Mouse (Mus musculus): ENCODE data around the gene 1600014C23Rik. TPM values are rescaled to one million over a fixed set of nuclear protein-coding genes. Genes with fewer than 3 reads are reported as not detected.

Gene 1600014C23Rik
- total and polyA plus RNA-seq, 3 experiments: 0.81 to 2.7 TPM; not detected in 1

GRCm38 (mm10) chr17:45692159-45692558 is 41.5 kb downstream of the 1600014C23Rik start:
- Histone ChIP-seq H3K36me3 (ENCODE audit: control insufficient read depth in 1 of 2, insufficient read depth in 2 of 2, low read length in 2 of 2) (peaks cover 0 to 16% of the 10 kb centered on the region in 2 experiments; a peak in 2 of 4 replicates), H3K27ac (ENCODE audit: control insufficient read depth, low read depth, low read length) (no peak overlapping the region), H3K27me3 (ENCODE audit: control insufficient read depth in 1 of 2, insufficient read depth in 2 of 2, low read length in 2 of 2) (no peaks in the 10 kb centered on the region), H3K4me1 (ENCODE audit: control insufficient read depth in 1 of 2, insufficient read depth in 2 of 2, low read length in 2 of 2) (peaks cover 6 to 24% of the 10 kb centered on the region in 2 experiments), H3K4me3 (ENCODE audit: control insufficient read depth in 1 of 2, insufficient read depth in 1 of 2, low read depth in 2 of 2, low read length in 2 of 2) (no peak overlapping the region), H3K9me3 (replicated peaks; ENCODE audit: insufficient read depth, low read length) (no peaks in the 10 kb centered on the region), H3K9ac (ENCODE audit: control insufficient read depth, low read depth, low read length, poor library complexity, severe bottlenecking) (no peak overlapping the region), H3K79me2 (ENCODE audit: control insufficient read depth, insufficient read depth, low read length, poor library complexity) (peaks cover 15% of the 10 kb centered on the region)
- DNase-seq (ENCODE audit: low read depth, low spot score): no peak
- TF ChIP-seq GABPA (IDR thresholded peaks at IDR 0.05; ENCODE audit: low read depth, low read length): no peak
- no peak for TF ChIP-seq MYC (IDR thresholded peaks at IDR 0.05; ENCODE audit: low read depth, low read length)
- TF ChIP-seq KAT2A (conservative IDR thresholded peaks at IDR 0.05; ENCODE audit: low read depth, low read length): no peak
- TF ChIP-seq USF2 (IDR thresholded peaks at IDR 0.05; ENCODE audit: borderline replicate concordance in 1 of 2, insufficient read depth in 1 of 2, low read depth in 1 of 2, low read length in 2 of 2): no peak
- TF ChIP-seq ZMIZ1 (IDR thresholded peaks at IDR 0.05; ENCODE audit: low read depth, low read length): no peak
- no peak for TF ChIP-seq EP300 (IDR thresholded peaks at IDR 0.05; ENCODE audit: low read depth in 1 of 2, low read length in 2 of 2)
- no peak for TF ChIP-seq UBTF (IDR thresholded peaks at IDR 0.05; ENCODE audit: borderline replicate concordance, insufficient read depth, low read depth, low read length)
- no peak for TF ChIP-seq ELF1 (IDR thresholded peaks at IDR 0.05; ENCODE audit: low read depth, low read length)

GRCm38 (mm10) chr17:45690044-45690443 is 43.6 kb downstream of the 1600014C23Rik start:
- H3K36me3 ChIP-seq (ENCODE audit: control insufficient read depth in 1 of 2, insufficient read depth in 2 of 2, low read length in 2 of 2): peaks cover 0 to 7% of the 10 kb centered on the region in 2 experiments; a peak in 2 of 4 replicates

GRCm38 (mm10) chr17:45689120-45689519 is 44.5 kb downstream of the 1600014C23Rik start:
- DNase-seq (ENCODE audit: low read depth, low spot score): no peak
- Histone ChIP-seq H3K79me2 (ENCODE audit: control insufficient read depth, insufficient read depth, low read length, poor library complexity) (peaks cover 35% of the 10 kb centered on the region), H3K27me3 (ENCODE audit: control insufficient read depth in 1 of 2, insufficient read depth in 2 of 2, low read length in 2 of 2) (no peaks in the 10 kb centered on the region), H3K4me1 (ENCODE audit: control insufficient read depth in 1 of 2, insufficient read depth in 2 of 2, low read length in 2 of 2) (peaks cover 0 to 23% of the 10 kb centered on the region in 2 experiments), H3K9ac (ENCODE audit: control insufficient read depth, low read depth, low read length, poor library complexity, severe bottlenecking) (no peak overlapping the region), H3K4me3 (ENCODE audit: control insufficient read depth in 1 of 2, insufficient read depth in 1 of 2, low read depth in 2 of 2, low read length in 2 of 2) (no peak overlapping the region), H3K9me3 (replicated peaks; ENCODE audit: insufficient read depth, low read length) (no peaks in the 10 kb centered on the region), H3K36me3 (ENCODE audit: control insufficient read depth in 1 of 2, insufficient read depth in 2 of 2, low read length in 2 of 2) (peaks cover 0 to 9% of the 10 kb centered on the region in 2 experiments; a peak in 2 of 4 replicates), H3K27ac (ENCODE audit: control insufficient read depth, low read depth, low read length) (no peak overlapping the region)
- TF ChIP-seq MYB (IDR thresholded peaks at IDR 0.05; ENCODE audit: low read depth, low read length): no peak
- TF ChIP-seq ELF1 (IDR thresholded peaks at IDR 0.05; ENCODE audit: low read depth, low read length): no peak
- no peak for TF ChIP-seq ZC3H11A (IDR thresholded peaks at IDR 0.05; ENCODE audit: low read depth, low read length)
- no peak for TF ChIP-seq ZKSCAN1 (IDR thresholded peaks at IDR 0.05; ENCODE audit: low read depth, low read length)
- TF ChIP-seq TAL1 (IDR thresholded peaks at IDR 0.05; ENCODE audit: low read length): no peak
- no peak for TF ChIP-seq POLR2AphosphoS5 (IDR thresholded peaks at IDR 0.05; ENCODE audit: borderline replicate concordance, low read depth, low read length)

More at GRCm38 (mm10) chr17:45690044-45690443, 43.6 kb downstream of the 1600014C23Rik start:
- TF ChIP-seq BHLHE40 (IDR thresholded peaks at IDR 0.05; ENCODE audit: borderline replicate concordance, low read depth, low read length) (no peak), JUND (IDR thresholded peaks at IDR 0.05; ENCODE audit: low read depth, low read length) (no peak)
- no peak overlapping the region for H3K9ac ChIP-seq (ENCODE audit: control insufficient read depth, low read depth, low read length, poor library complexity, severe bottlenecking)
- H3K27ac ChIP-seq (ENCODE audit: control insufficient read depth, low read depth, low read length): no peak overlapping the region
- no peak overlapping the region for H3K4me3 ChIP-seq (ENCODE audit: control insufficient read depth in 1 of 2, insufficient read depth in 1 of 2, low read depth in 2 of 2, low read length in 2 of 2)
- DNase-seq (ENCODE audit: low read depth, low spot score): no peak
- peaks cover 3 to 19% of the 10 kb centered on the region in 2 experiments for H3K4me1 ChIP-seq (ENCODE audit: control insufficient read depth in 1 of 2, insufficient read depth in 2 of 2, low read length in 2 of 2)
- no peaks in the 10 kb centered on the region for H3K9me3 ChIP-seq (replicated peaks; ENCODE audit: insufficient read depth, low read length)
- H3K27me3 ChIP-seq (ENCODE audit: control insufficient read depth in 1 of 2, insufficient read depth in 2 of 2, low read length in 2 of 2): no peaks in the 10 kb centered on the region
- H3K79me2 ChIP-seq (ENCODE audit: control insufficient read depth, insufficient read depth, low read length, poor library complexity): peaks cover 31% of the 10 kb centered on the region
